Mouse (Mus musculus) heart, postnatal 10 days (tissue): Measurements from ENCODE around the gene Slc25a21. TPM values are rescaled to one million over a fixed set of nuclear protein-coding genes. Genes with fewer than 3 reads are reported as not detected.

Experiments
- DNase-seq, 2 experiments: peaks; one replicate each; pipeline ENCODE4 v3.0.0; 2021
- intact Hi-C: fragments of 180-260 bp; cut with DNase I; formaldehyde crosslinking; loops from one replicate; pipeline ENCODE4 v1.15.1; 2025
- total RNA-seq, 2 experiments: library from RNA; stranded (reverse); gene quantifications; 2 replicates each; pipeline ENCODE4 v1.2.3; 2021

Slc25a21 gene
- total RNA-seq, 2 experiments from 2014 or later: 0.12 TPM

DNA sequence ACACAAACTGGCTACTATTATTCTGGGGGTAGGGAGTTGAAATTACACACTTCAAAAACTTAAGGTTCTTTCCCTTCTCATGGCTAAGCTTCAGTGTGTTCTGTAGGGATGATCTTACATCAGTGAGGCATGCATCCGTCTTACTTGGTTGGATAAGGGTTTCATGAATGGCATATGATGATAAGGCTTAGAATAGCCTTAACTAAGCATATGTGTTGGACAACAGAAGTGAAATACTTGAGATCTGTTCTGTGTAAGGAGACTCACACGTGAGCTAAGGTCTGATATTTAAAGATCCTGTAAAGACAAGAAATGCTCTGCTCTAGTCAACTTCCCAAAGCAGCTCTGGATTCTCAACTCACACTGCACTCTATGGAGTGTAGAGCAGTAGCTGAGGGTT is 11.1 kb downstream of the Slc25a21 start:
- DNase-seq: no peak
- intact Hi-C loops: loop anchor here (5.0 kb wide), 1 partner anchor 199 kb away; no protein-coding TSS in a partner anchor

GRCm38 (mm10) chr12:57185475-57185874 is 11.8 kb downstream of the Slc25a21 start:
- intact Hi-C loops: loop anchor here (5.0 kb wide), 1 partner anchor 198 kb away; no protein-coding TSS in a partner anchor
- peak in 1 of 2 experiments; percentile 16 for DNase-seq

DNA sequence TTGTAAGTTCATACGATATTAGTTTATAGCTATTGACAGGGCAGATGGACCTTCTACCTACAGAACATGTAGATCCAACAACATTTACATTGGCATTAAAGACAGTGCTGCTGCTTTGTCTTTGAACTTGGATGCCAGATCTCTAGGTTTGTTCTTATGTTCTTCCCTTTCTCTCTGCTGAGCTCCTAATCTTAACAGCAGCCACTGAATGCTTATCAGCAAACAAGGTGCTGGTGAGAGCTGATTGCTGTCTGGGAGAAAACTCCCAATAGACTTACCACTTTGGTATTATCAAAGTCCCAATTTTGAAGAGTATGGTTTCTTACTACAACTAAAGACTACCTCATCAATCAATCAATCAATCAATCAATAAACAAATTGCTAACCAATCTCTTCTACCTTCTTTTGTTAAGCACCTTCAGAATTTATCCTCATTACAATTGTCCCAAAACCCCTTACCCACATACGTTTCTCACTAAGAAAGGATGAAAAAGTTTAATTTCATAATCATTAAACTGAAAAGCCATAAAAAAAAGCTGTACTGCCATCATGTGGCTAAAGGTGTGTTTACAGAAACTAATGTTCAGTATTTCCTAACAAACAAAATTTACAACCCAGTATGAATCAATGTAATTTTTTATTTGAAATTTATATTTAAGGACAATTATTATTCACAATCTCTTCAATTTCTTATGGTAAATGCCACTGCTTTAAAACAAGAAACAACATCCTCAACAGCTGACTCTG is 12.7 kb downstream of the Slc25a21 start:
- intact Hi-C loops: loop anchor here (5.0 kb wide), 3 partner anchors 197 to 597 kb away; no protein-coding TSS in a partner anchor
- peak in 1 of 2 experiments; percentile 10 for DNase-seq

DNA sequence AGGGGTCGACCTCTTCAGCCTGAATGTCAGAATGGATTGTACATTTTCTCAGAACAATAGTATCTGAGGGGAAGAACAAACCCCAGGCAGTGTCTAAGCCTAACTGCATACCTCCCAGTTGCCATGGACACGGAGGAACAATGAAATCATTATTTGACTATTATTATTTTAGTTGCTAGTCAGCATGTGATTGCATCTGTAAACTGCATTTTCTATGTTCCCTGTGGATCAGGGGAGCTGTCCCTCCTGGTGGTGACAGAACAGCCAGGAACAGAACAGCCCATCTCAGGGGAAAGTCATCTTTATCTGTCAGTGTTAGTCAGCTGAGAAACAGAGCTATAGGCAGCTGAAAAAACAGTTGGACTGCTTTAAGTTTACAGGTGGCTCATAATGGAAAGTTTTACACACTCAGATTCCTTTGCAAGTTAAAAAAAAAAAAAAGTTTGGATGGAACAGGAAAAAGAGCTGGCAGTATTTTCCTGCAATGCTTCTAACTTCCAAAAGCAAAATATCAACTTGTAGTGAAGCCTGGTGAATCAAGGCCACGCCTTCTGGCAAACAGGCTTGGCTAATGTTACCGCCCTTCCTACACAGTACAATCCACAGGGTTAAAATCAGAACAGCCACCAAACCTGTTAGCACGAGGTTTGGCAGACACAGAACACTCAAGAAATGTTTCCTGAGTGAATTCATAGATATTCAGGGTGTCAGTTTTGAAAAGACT is 17.6 kb downstream of the Slc25a21 start:
- intact Hi-C loops: loop anchor here (5.0 kb wide), 2 partner anchors 497 to 592 kb away; no protein-coding TSS in a partner anchor
- peak; percentile 37 to 38 for DNase-seq

DNA sequence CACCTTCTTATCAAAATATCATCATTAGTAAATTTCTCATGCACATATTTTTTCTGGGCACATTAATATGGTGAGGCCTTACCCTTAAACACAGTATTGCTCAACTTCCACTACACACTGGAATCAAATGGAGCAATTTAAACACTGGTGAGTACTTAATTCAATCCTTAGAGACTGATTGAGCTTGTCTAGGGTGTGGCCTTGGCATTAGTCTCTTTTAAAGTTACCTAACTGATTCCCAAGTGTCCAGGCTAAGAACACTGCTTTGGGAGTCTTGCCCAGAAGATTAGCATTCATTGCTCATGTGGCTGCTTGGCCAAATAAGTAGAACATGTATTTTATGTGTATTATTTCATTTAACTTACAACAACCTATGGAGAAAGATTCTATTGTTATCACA is 18.5 kb downstream of the Slc25a21 start:
- intact Hi-C loops: no loop called here
- peak in 1 of 2 experiments; percentile 7 for DNase-seq

DNA sequence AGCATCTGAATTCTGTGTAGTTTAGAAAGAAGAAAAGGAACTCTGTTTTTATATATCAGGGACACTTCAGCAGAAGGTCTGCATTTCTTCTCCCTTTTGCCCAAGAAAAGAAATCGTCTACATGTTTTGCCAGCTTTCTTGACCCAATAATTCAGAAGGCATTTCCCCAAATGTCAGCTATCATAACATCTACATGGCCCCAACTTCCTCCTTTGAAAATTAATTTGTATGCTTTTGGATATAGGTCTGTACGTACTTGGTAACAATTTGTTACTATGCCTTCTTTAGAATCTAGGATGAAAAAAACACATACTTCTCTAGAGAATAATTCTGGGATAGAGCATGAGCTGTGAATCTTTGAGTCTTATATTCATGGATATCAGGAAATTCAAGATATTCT is 34.0 kb downstream of the Slc25a21 start:
- intact Hi-C loops: no loop called here
- DNase-seq: no peak

DNA sequence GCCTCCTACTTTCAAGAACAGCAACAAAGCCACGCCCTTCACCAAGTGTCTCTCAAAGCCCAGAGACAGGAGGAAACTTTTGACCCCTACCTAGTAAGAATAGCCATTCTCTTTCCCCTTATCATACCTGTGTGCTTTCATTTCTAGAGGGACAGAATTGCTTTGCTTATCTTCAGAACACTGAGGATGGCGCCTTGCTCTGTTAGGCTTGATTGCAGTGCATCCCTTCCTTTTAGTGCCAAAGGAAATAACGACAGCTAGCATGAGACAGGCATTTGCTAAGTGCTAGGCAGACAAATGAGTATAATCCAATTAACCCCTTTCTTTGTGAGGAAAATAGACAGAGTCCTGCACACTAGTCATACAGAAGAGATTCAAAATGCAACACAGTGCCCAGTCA is 34.4 kb downstream of the Slc25a21 start:
- intact Hi-C loops: no loop called here
- no peak for DNase-seq

- no peak for DNase-seq
- intact Hi-C loops: no loop called here
Measured at GRCm38 (mm10) chr12:57159904-57160303, 37.4 kb downstream of the Slc25a21 start.

GRCm38 (mm10) chr12:57158266-57158665 is 39.0 kb downstream of the Slc25a21 start:
- DNase-seq: no peak
- intact Hi-C loops: no loop called here

GRCm38 (mm10) chr12:57138937-57139336 is 58.3 kb downstream of the Slc25a21 start:
- intact Hi-C loops: no loop called here
- no peak for DNase-seq

DNA sequence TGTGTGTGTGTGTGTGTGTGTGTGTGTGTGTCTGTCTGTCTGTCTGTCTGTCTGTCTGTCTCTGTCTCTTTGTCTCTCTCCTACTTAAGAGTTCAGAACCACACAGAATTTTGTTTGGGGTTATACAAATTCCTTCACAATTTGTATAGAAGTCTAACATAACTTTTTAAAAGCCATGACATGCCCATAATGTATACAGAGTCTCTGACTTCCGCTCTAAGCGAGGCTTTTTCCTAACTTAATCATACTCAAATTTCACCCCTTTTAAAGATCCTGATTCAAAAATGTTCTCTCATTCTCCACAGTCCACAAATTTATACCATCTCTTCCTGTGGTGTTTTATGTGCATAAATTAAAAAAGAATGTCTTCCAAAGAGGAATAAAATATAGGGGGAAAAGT is 59.5 kb downstream of the Slc25a21 start:
- intact Hi-C loops: no loop called here
- DNase-seq: no peak

GRCm38 (mm10) chr12:57118602-57119001 is 78.7 kb downstream of the Slc25a21 start:
- intact Hi-C loops: no loop called here
- DNase-seq: no peak

DNA sequence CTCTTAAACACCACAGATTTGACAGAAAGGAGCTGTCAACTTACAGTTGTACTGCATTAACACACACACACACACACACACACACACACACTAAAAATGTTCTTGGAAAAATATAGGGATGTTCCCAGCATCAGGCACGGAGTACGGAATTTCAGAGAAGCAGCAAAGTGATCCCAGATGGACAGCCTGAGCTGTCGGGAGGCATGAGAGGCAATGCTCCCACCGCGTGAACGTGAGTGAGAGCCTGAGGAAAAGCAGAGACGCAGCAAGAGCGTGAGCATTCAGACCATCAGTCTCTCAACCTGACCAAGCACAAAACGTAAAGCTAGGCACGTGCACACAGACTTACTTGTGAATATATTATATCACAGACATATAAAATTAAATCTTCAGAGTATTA is 81.8 kb downstream of the Slc25a21 start:
- DNase-seq: no peak
- intact Hi-C loops: no loop called here

DNA sequence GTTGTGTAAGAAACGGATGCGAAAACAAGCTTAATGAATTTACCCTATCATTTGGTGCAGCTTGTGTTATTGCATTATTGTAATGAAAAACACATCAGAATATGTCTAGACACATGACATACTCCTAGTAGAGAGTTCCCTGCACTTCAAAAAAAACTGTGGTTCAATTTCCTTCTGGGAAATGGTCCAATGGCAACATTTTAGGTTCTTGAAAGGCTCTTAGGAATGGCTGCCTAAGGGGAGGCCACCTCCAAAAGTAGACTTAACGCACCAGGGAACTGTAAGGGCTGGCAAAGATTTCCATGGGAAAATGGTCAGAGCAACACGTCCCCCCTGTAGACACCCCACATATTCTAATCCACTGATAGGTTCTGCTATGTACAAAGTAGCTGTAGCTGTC is 87.9 kb downstream of the Slc25a21 start:
- intact Hi-C loops: no loop called here
- no peak for DNase-seq

GRCm38 (mm10) chr12:57102322-57102721 is 95.0 kb downstream of the Slc25a21 start:
- intact Hi-C loops: no loop called here

DNA sequence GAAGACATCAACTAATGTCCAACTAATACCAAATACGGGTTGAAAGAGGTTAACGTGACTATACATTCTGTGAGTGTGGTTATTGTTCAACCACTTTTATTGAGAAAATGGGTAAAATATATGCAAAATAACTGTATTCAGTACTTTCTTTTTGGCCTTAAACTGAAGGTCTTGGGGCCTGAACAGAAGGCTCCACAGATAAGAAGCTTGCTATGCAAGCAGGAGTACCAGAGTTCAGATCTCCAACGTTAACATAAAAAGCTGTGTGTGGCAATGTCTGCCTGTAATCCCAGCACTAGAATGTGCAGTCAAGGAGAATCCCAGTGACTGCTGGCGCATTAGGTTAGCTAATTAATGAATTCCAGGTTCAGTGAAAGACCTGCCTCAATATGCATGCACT is 96.7 kb downstream of the Slc25a21 start:
- intact Hi-C loops: no loop called here
- no peak for DNase-seq

More at GRCm38 (mm10) chr12:57102322-57102721, 95.0 kb downstream of the Slc25a21 start:
- DNase-seq: no peak

DNA sequence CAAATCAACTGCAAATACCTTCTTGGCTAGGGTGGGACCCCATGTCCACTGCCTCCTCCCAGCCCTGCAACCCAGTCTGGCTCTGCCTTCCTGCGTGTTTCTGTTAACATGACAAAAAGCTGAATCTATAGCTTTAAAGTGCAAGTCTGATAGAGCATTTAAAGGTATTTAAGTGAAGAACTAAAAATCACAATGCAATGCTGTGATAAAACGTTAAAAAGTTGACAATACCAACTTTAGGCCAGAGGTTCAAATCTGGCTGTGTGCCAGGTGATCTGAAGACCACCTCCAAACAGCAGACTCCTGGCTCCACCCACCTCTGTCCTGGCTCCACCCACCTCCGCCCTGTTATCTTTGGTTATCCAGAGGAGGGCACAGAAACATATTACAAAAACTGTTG is 98.2 kb downstream of the Slc25a21 start:
- no peak for DNase-seq
- intact Hi-C loops: no loop called here

DNA sequence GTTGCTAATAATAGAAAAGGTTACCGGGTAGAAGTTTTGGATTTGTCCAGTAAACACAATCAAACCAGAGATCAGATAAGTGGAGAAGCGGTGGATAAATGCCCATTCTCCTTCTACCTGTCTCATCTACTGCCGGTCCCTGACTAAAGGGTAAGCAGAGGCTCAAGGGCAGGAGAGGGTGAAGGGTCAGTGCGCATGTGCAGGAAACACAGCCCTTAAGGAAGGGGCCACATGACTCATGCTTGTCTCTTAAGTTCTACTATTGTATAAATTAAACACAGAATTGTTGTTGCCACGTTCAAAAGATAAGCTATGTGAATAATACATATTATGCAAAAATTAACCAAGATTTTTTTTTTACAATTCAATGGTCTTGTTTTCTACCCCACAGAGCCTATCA is 98.9 kb downstream of the Slc25a21 start:
- DNase-seq: no peak
- intact Hi-C loops: no loop called here

DNA sequence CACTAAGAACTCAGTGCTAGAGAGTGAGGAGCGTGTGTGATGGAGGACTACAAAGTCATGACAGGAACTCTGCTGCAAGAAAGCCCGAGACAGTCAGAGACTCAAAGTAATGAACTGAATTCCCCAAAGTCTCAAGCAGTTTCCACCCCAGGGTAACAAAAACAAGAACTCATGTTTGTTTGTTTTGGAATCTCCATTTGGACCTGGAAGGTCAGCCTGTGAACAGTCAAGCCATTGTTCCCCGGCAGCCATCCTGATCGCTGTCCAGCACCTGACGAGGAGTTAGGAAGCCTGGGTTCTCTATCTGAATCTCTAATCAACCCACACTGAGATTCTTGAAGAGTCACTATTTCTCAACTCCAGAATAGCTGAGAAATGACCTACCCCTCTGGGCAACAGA is 104.2 kb downstream of the Slc25a21 start:
- intact Hi-C loops: no loop called here
- no peak for DNase-seq

GRCm38 (mm10) chr12:57084519-57084918 is 112.8 kb downstream of the Slc25a21 start:
- no peak for DNase-seq
- intact Hi-C loops: no loop called here

GRCm38 (mm10) chr12:57083533-57083932 is 113.7 kb downstream of the Slc25a21 start:
- intact Hi-C loops: no loop called here
- no peak for DNase-seq

DNA sequence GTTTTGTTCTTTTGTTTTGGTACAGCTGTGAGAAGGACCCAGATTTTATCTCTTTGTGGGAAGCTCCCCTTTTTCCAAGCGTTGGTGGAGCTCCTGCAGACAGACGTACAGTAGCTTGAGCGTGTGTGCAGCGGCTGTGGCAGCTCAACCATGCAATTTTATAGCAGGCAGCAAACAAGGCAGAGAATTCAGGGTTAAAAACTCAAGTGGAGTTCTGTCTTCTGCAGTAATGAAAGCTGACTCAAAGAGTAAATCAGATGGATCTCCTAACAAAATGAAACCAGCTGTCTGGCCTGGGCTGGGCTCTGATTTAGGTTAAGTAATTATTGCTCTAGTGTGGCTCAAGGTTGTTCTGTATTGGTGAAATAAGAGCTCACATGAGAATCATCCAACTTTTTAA is 120.7 kb downstream of the Slc25a21 start:
- intact Hi-C loops: no loop called here
- DNase-seq: no peak
